Mouse (Mus musculus): ENCODE data around the gene Enpp3. TPM values are rescaled to one million over a fixed set of nuclear protein-coding genes. Genes with fewer than 3 reads are reported as not detected.
"Not testable (repeated sequence)": the region's sequence is repeated elsewhere in the genome, so short reads cannot be mapped to it uniquely, and the experiment has no call there.

Gene Enpp3
- total RNA-seq, 2 experiments from 2014 or later = 5.6 to 9.0 TPM

DNA sequence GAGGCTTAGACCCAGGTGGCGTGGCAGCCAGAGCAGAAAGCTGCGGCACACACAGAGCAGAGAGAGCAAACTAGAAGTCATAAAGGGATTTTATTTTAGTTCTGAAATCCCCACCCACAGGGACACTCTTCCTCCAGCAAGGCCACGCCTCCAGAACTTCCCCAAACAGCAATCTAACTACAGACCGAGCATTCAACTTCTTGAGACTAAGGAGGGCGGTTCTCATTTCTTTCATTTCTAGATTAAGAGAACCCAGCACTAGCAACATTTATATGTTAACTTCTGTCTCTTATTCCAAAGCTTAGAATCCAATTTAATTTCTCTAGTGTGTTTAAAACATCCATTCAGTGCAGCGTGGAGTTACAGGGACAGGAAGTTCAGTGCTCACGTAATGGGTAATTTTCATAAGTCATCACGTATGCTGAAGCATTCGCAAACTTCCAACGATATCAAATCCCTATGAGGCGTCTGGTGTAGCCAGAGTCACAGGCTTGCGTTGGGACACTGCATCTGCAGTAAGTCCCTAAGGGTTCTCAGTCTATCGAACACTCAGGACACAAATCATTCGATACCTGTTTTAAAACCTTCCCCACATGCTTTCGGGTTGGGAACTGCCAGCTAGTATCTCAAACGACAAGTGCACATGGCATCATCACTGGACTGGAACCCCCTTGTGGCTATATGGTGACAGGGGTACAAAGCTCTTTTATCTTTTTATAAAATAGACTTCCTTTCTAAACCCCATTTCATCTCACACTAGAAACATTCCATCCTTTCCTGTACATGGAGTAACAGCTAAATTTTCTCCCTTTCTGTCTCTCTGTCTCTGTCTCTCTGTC lies 18.7 kb downstream of the Enpp3 start:
- intact Hi-C loops (cut with DNase I) = no loop called here
- DNase-seq = no peak

DNA sequence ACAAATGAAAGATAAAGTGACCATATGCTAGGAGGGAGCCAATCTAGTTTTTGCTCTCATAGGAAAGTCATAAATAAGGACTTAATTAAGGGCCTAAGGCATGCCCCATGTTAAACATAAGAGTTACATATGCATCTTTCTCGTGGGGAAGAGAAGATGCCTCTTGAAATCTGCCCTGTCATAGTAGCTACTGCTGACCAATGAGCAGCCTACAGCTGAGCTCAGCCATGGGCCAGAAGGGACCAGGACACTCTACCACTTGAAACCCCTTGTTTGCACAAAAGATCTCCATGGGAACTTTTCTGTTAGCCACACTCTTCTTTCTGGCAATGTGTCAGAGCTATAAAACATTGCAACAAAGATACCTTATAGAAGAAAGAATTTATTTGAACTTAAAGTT lies 19.4 kb downstream of the Enpp3 start:
- intact Hi-C loops (cut with DNase I) = no loop called here
- DNase-seq = no peak

DNA sequence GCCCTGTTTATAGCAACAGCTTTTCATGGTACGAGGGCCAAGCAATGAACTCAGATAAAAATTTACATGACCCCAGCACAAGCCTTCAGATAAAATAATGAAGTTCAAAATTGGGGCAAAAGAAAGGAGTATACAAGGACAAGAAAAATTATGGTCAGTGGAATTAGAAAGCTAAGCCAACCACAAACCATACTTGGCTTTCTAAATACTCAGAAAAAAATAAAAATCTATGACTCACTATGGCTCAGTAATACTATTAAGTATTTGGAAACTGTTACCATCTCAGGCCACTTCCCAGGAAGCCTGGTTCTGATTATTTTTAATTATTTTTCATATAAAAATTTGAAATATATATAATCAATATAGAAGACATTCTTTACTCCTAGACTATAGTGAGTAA lies 19.8 kb downstream of the Enpp3 start:
- no peak for DNase-seq

DNA sequence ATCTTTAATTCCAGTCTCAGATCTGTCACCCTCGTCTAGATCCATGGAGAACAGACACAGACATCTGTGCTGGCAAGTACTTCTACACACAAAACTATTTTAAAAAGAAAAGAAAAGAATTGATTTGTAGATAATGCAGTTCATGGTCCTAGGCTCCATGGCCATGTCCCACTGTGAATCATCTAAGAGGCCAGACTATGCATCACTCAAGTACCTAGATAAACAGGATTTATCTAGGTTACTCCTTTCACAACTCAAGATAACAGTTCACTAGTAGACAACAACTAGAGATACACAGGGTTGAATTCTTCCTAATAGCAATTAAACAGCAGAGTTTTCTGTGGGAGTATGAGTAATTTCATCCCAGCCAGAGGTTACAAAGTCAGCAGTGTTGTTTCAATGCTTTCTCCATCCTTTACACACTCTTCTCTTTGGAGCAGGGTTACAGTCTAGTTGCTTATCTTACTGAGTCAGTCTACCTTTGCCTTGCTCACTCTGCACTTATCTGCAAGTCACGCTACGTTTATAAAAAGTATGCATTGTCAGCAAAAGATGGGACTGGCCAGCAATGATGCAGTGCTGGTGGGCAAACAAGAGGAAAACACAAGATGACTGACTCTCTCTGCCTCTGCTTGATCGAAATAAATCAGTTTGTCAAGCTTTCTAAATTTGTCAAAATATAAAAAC lies 20.5 kb downstream of the Enpp3 start:
- intact Hi-C loops (cut with DNase I) = no loop called here
- DNase-seq = no peak

More for the DNA sequence above, 19.8 kb downstream of the Enpp3 start:
- intact Hi-C loops (cut with DNase I) = no loop called here

DNA sequence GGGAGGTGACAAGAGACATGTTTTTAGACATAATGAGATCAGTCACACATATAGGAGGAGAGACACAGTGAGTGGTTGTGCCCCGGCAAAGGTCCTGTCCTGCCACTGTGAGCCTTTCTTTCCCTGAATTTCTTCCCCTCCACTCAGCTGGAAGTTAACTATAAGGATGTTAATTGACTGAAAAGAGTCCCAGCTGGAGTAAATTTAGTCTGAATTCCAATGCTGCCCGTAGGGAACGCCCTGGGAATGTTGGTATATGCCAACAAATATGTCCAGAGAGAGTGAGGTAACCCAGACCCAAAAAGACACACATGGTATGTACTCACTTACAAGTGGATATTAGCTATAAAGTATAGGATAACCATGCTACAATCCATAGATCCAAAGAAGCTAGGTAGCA lies 23.1 kb downstream of the Enpp3 start:
- no peak for DNase-seq
- intact Hi-C loops (cut with DNase I) = no loop called here

DNA sequence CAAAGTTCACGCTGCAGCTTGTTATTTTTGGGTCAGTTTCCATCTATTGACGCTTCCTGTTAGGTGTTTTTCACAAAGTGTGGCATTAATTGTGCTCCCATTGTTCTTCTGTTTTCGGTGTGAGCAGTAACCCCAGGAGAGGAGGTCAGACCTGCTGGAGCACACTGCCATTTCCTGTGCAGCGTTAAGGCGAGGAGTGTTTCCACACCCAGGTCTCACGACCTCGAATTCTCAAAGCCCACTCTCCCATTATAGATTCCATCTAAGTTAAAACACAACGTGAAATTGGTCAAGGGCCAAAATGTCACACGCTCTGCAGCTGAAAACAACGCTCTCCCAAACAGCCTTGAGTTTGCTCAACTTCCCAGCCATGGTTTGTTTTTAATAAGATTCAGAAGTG lies 32.0 kb downstream of the Enpp3 start:
- intact Hi-C loops (cut with DNase I) = no loop called here
- DNase-seq = peak; percentile 12 to 13

DNA sequence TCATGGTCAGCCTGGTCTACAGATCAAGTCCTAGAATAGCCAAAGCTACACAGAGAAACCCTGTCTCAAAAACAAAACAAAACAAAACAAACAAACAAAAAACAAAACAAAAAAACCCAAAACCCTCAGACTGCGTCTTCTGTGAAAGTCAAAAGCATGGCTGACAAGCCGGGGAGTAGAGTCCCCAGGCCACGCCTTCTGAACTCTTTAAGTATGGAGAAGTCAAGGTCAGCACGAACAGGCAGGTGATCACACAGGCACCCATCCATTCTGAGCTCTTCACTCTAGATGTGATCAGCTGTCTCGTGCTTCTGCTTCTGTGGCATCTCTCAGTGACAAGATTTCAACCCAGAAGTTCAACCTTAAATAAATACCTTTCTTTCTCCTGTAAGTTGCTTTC lies 35.9 kb downstream of the Enpp3 start:
- no peak for DNase-seq
- intact Hi-C loops (cut with DNase I) = no loop called here

DNA sequence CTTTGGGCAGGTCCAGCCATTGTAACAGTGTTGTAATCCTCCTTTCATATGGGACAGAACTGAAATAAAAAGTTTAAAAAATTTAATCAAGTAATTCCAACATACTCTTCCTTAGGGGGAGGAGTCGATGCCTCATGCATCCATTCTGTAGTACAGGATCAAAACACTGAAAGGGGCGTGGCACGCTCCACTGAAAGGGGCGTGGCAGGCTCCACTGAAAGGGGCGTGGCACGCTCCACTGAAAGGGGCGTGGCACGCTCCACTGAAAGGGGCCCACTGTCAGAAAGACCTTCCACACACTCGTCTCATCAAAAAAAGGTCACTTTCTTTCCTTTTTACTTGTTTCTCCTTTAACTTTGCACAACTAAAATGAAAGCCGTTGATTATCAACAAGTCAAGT lies 36.7 kb downstream of the Enpp3 start:
- no peak for DNase-seq
- intact Hi-C loops (cut with DNase I) = no loop called here

DNA sequence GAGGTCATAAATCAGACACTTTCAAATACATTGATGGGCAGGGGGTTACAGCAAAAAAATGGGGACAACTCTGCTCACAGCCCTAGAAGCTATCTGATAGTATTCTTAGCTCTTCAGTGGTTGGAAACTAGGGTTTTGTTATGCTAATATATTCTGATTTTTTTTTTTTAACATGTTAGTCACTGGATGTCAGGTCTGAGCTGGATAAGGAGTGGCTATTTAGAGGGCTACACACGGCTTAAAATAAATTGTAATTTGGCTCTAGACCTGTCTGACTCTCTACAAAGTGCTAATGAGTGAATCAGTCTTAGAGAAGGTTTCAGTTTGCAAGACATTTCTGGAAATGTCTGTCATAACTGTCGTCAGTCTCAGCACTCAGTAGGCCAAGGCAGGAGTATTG lies 37.5 kb downstream of the Enpp3 start:
- intact Hi-C loops (cut with DNase I) = no loop called here
- DNase-seq = no peak

DNA sequence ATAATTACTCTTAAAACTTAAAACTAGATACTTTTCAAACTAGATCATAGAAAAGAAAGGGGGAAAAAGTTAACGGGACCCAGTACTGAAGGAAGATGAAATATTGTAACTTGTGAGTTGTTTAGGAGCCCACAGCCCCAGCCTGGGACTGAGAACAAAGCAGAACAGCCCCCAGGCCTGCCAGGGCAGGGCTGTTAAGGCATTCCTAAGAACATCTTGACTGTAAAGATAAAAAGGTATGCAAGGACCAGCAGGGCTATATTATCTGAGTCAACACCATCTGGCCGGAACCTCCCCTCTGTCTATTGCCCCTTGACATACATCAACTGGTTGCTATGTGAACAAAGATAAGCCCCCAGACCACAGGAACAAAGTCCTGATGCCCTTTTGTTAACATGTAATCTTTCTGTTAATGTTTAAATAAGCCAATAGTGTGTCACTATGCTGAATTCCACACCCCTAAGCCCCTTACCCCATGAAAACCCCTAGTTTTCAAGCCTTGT lies 39.8 kb downstream of the Enpp3 start:
- intact Hi-C loops (cut with DNase I); DNase-seq: not testable (repeated sequence)

DNA sequence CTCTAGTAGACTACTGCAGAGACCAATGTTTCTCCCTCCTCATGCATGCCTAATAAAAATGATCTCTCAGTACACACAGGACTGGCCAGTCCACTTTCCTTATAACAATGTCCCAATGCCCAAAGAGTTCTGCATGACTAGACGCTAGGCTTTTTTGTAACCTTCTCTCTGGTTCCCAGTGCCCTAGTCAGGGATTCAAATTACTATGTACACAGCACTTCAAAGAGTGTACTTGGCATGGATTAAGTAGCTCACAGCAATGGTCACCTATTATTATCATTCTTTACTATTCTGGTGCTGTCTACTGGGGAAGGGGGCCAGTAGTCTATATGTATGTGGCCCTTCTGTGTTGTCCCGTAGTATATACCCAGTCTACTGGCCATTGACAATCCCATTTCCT lies 40.8 kb downstream of the Enpp3 start:
- no peak for DNase-seq
- intact Hi-C loops (cut with DNase I) = no loop called here

DNA sequence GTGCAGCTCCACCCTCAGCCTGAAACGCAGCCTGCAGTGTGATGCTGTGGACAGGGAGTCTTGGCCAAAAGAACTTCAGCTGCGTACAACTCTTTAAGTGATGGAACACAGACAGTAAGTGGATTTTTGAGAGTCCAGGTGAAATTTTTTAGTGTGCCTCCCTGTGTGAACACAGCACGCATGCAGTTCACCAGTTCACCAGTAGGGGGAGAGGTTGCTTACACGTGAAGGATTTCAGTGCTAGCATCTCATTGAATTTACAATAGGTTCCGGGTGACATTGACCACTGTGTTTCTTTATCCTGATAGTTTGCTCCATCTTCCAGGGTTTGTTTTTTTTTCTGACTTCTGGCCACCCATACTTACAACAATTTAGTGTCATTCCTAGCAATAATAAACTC lies 45.4 kb downstream of the Enpp3 start:
- DNase-seq = peak; percentile 69 to 82
- intact Hi-C loops (cut with DNase I) = loop anchor here (5.0 kb wide), 2 partner anchors 50 to 70 kb away; partner anchors contain the start of gene Med23

DNA sequence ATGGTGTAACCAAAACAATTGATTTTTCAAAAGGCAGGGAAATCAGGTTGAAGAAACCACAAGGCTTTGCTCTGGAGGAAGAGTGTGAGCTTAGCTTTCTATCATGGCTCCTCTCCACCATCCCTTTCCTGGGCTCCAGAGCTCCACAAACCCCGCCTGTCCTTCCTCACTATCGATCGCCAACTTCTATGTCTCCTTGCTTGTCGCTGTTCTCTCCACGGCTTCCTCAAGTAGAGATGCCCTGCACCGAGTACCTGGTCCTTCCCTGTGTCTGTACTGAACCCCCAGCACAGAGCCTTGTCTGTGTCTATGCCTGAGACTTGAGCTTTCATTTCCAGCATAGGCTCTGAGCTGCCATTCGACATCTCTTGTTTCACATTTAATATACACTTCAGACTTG lies 49.9 kb downstream of the Enpp3 start:
- DNase-seq = no peak
- intact Hi-C loops (cut with DNase I) = no loop called here

DNA sequence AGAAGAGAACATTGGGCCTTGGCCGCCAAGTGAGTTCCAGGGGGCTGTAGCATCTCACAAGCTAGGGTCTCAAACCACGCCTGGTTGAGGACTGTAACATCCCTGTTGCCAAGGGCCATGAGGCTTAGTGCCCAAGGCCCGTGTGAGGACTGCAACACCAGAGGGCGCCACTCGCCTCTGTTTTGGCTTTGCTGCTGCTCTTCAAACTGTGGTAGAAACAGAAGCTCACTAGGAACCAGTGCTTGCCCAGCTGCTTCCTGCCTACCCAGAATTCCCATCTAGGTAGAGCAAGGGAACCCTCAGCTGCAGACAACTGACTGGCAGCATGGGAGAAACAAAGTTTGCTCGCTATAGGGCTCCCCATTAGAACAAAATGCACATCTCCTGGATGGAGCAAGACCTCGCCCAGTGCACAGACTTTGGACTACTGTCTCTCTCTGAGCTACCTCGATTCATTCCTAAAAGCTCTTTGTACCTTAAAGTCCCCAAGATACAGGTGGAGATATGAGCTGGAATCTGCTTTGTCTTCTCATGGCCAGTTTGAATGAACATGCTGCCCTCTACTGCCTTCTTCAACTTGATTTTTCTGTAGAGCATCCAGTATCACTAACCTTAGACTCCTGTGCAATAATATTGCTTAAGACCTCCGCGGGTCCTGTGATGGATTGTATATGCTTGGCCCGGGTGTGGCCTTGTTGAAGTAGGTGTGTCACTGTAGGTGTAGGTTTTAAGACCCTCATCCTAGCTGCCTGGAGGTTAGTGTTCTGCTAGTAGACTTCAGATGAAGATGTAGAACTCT lies 52.7 kb downstream of the Enpp3 start:
- intact Hi-C loops (cut with DNase I) = loop anchor here (2.0 kb wide), 1 partner anchor 159 kb away; no protein-coding TSS in a partner anchor
- peak; percentile 58 to 72 for DNase-seq

DNA sequence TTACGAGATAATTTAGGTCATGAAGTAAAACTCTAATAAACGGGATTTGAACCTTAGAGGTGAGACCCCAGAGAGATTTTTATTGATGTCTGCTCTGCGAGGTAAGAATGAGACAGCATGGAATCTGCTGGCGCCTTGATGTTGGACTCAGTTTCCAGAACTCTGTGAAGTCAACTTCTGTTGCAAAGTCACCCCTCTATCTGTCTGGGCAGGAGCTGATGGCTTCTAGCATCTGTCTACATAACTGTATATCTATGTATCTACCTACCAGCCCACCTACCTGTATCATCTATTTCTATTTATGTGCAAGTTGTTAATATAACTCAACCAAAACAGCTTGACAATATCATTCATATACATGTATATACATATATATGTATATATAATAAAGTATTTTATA lies 57.3 kb downstream of the Enpp3 start:
- no peak for DNase-seq
- intact Hi-C loops (cut with DNase I) = no loop called here

DNA sequence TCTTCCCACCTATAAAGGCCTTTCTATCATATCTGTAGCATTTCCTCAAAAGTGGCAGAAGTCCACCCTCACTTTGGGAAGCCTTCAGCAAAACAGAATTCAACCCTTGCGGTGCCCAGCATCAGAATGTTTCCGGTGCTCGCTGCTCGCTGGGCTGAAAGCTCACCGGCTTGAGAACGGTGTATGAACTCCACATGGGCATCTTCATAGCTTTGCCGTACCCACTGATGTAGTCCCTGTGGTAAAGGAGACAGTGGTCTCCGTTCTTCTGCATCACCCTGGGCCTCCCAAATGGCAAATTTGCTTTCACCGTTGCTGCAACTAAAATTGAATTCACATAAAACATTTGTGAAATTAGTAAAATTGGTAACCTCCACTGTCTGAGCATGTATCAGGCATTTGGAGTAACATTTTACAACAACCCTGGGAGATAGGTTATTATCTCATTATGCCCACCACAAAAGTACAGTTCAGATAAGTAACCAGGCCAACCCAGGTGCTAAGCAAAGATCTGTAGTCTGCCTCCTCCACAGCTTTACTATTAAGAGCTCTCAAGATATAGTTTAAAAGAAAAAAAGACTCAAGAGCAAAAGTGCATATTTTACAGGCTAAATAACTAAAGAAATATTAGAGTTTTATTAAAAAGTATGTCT lies 57.9 kb downstream of the Enpp3 start:
- no peak for DNase-seq
- intact Hi-C loops (cut with DNase I) = loop anchor here (5.0 kb wide), 1 partner anchor 142 kb away; no protein-coding TSS in a partner anchor

DNA sequence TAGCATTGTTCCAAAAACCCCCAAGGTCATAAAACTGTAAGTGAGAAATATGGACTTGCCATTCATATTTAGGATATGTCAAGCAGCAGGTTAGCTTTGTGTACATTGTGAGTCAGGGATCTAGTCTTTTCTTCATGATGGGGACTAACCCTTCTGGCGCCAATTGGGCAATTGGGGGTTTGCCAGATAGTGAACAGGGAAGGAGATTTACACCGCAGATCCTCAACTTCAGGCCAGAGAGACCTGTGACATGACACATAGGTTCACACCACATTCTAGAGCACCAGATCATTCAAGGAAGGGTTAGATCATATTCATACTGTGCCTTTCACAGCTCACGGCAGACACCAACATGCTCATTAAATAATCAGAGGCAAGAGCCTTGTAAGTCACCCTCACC lies 58.7 kb downstream of the Enpp3 start:
- DNase-seq = no peak

DNA sequence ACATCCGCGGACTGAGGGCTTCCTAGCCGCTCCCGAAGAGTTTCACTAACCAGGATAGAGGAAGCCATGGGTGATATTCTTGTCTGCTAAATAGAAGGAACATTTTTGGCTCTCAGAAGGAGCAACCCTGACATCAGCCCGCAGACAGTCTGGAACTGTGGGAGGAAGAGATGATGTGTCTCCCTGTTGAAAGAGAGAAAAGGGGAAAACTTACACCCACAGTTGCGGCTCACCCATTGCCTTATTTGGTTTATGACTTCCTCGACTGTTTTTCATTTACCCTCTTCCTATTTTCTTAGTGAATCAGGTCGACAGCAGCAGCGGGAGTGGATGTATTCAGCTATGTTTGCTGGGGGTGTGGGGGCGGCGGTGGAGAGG lies 64.0 kb downstream of the Enpp3 start:
- no peak for DNase-seq
- intact Hi-C loops (cut with DNase I) = no loop called here

More for the DNA sequence above, 58.7 kb downstream of the Enpp3 start:
- intact Hi-C loops (cut with DNase I) = loop anchor here (5.0 kb wide), 1 partner anchor 142 kb away; no protein-coding TSS in a partner anchor

DNA sequence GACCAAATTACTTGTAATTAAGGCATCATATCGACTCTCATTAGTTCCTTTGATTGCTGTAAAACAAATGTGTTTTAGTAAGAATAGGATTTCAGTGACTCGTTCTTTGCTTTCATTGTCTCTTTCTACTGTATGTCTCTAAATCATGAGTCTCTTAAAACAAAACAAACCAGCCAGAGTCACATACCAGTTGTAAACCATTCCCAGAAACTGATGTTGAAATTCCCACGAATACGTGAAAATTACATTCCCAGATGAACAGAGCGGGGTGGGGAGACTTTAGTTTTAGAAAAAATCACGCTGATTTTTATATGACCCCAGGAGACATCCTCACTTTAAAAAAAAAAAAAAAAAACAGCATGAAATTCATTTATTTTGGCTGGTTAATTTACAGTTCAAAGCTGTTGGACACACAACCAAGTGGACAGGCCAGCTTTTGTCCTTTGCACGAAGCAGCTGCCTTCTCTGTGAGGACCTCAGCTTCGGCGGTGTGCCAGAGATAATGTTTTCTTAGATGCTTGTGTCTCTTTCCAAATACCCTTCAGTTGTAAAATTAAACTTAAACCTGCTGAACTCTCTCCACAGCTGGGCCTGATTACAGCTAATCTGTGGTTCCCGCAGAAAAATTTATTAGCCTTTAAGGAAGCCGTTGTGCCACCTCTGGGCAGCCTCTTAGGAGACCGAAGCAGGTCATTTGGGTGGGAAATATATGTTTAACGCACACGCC lies 64.5 kb downstream of the Enpp3 start:
- intact Hi-C loops (cut with DNase I) = no loop called here
- DNase-seq = peak; percentile 65 to 73

DNA sequence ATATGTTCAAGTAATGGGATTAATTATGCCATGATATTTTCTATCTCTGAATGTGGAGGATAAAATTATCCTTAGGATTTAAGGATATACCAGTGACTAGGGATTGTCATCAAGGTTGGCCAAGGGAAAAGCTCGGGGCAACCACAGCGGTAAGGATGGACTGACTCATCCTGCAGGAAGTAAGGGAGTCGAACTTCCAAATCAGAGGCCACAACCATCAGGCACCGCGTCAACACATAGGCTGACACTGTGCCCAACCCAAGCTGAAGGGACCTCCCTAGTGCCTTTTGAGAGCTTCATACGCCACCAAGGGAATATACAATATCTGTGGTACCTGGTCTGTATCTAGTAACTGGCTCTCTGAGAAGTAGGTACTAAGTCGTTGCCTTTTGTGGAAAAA lies 73.1 kb downstream of the Enpp3 start:
- intact Hi-C loops (cut with DNase I) = no loop called here
- no peak for DNase-seq
